Mouse (Mus musculus) thymus, adult 2 months (tissue): ENCODE results near the gene Nup133. TPM values are rescaled to one million over a fixed set of nuclear protein-coding genes. Genes with fewer than 3 reads are reported as not detected.

Experiments used
- DNase-seq: peaks from one replicate; pipeline ENCODE4 v3.0.0; 2021
- H3K27ac ChIP-seq: fragments of 200-500 bp; 2 replicates; pipeline ENCODE4 v1.5.1; 2012; ENCODE audit warnings: low read length, control low read depth; ENCODE audit not compliant: control insufficient read depth, insufficient read depth
- H3K27me3 ChIP-seq: fragments of 200-500 bp; 2 replicates; pipeline ENCODE4 v1.6.1; 2012; ENCODE audit warnings: mild to moderate bottlenecking, low read length, moderate library complexity, mixed read lengths; ENCODE audit not compliant: control insufficient read depth, insufficient read depth
- H3K36me3 ChIP-seq: fragments of 200-500 bp; 2 replicates; pipeline ENCODE4 v1.6.1; 2012; ENCODE audit warnings: mild to moderate bottlenecking, low read length, moderate library complexity; ENCODE audit not compliant: control insufficient read depth, insufficient read depth
- H3K4me1 ChIP-seq: fragments of 200-500 bp; replicated peaks from 2 replicates; pipeline ENCODE4 v1.6.1; 2012; ENCODE audit warnings: low read length; ENCODE audit not compliant: control insufficient read depth, insufficient read depth
- H3K4me3 ChIP-seq: fragments of 200-500 bp; 2 replicates; pipeline ENCODE4 v1.5.1; 2012; ENCODE audit warnings: mild to moderate bottlenecking, low read length, control low read depth, moderate library complexity; ENCODE audit not compliant: control insufficient read depth, insufficient read depth
- CTCF ChIP-seq: fragments of 200-500 bp; IDR thresholded peaks from 2 replicates; pipeline ENCODE4 v1.5.1; 2012; ENCODE audit warnings: mild to moderate bottlenecking, control low read depth, low read length, moderate library complexity, borderline replicate concordance; ENCODE audit not compliant: control insufficient read depth, poor library complexity, insufficient read depth; ENCODE audit errors: extremely low read depth
- POLR2A ChIP-seq: fragments of 200-500 bp; IDR thresholded peaks from 2 replicates; pipeline ENCODE4 v1.6.1; 2012; ENCODE audit warnings: mild to moderate bottlenecking, low read length, control low read depth, moderate library complexity; ENCODE audit not compliant: control insufficient read depth, poor library complexity, insufficient read depth; ENCODE audit errors: extremely low read depth
- WGBS: fragments of 180-500 bp; shearing (Covaris S2); methylation state at CpG from one replicate; pipeline ENCODE4 v1.1.7; 2018; 5-methylcytosine and 5-hydroxymethylcytosine counted together
- polyA plus RNA-seq: library from polyadenylated mRNA; depleted of rRNA; stranded (reverse); fragments of >200 nt; gene quantifications from 2 replicates; pipeline ENCODE4 v1.2.3, GENCODE M21; 2012

Gene Nup133
- polyA plus RNA-seq, 1 experiment = 15.9 TPM

DNA sequence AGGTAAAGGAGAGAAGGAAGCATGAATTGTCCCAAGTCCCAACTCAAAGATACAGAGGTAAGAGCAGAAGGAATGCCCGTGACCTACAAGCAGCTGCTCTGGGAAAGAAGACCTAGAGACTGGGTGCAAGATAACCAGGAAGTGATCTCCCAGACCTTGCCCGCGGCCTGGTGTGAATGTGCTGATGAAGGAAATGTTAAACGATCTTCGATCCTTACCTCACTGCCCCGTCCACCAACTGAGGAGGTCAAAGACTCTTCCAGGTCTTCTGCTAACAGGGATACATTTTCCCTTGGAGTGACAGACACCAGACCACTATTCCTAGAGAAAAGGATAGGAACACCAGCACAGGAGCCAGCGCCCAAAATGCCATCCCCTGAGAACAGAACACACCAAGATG, 20.0 kb downstream of the Nup133 start:
- no peaks in the 10 kb centered on the region for H3K4me1 ChIP-seq
- TF ChIP-seq POLR2A = no peak
- TF ChIP-seq CTCF = no peak
- WGBS = 95% methylated on average over 7 of the region's 7 CpGs
- H3K27me3 ChIP-seq = no peaks in the 10 kb centered on the region
- no peak overlapping the region for H3K27ac ChIP-seq
- H3K36me3 ChIP-seq = peaks cover 10% of the 10 kb centered on the region
- no peak overlapping the region for H3K4me3 ChIP-seq
- DNase-seq = no peak

DNA sequence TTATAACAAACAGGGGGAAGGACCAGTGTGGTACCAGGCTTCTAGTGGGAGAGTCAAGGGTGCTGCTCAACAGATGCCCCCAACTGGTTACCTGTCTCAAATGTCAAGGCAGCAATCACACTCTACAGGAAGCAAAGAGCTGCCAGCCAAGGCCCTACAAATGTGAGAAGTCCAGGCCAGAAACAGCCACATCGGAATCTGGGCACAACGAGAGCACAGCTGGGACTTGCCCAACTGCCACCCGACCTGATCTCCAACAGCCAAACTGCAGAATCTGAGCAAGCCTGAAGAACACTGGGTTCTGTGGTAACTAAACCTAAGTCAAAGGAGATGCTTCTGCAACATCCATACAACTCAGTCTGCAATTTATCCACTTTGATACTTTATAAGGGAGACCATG, 23.4 kb downstream of the Nup133 start:
- no peaks in the 10 kb centered on the region for H3K4me1 ChIP-seq
- no peaks in the 10 kb centered on the region for H3K27me3 ChIP-seq
- DNase-seq = no peak
- H3K36me3 ChIP-seq = peaks cover 16% of the 10 kb centered on the region
- no peak overlapping the region for H3K27ac ChIP-seq
- WGBS = 100% methylated on average over 3 of the region's 3 CpGs
- no peak for TF ChIP-seq CTCF
- H3K4me3 ChIP-seq = no peak overlapping the region

DNA sequence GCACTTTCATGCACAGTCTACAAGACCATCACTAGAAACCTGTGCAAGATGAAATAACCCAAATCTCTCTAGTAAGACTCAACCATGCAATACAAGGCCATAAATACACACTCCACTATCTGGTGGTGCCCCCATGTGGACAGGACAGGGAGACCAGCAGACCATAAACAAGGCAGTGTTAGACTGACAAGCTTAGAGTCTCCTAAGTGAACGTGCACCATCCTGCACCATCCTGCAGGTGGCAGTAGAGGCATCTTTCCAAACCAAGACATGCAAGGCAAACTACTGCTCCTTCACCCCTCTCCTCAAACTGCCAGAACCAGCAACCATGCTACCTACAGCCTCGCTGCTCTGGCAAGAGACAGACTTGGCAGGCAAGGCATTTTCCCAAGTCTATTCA, 24.3 kb downstream of the Nup133 start:
- 9% methylated on average over 2 of the region's 2 CpGs for WGBS
- H3K4me1 ChIP-seq = no peaks in the 10 kb centered on the region
- no peak overlapping the region for H3K4me3 ChIP-seq
- no peaks in the 10 kb centered on the region for H3K27me3 ChIP-seq
- TF ChIP-seq CTCF (peak; percentile 53; the same call in 1 of the 2 replicates), POLR2A (no peak)
- peaks cover 19% of the 10 kb centered on the region for H3K36me3 ChIP-seq
- H3K27ac ChIP-seq = no peak overlapping the region
- DNase-seq = peak; percentile 82

DNA sequence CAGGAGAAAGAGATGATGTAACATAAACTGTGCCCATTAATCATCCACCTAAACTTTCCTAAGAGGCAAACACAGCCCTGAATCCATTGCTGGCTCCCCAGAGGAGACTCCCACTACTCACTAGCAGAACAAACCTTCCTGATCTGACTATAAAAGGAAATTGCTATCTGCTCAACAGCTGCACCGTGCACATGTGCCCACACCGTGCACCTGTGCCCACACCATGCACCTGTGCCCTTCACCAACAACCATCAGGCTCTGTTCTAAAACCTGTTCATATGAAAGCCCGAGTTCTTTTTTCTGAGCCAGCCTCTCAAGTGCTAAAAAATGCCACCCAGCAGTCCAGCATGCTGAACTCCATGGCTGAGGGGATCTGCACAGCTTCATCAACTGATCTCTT, 34.4 kb downstream of the Nup133 start:
- no peaks in the 10 kb centered on the region for H3K27me3 ChIP-seq
- no peaks in the 10 kb centered on the region for H3K4me1 ChIP-seq
- H3K4me3 ChIP-seq = no peak overlapping the region
- TF ChIP-seq CTCF (no peak), POLR2A (no peak)
- no peak overlapping the region for H3K27ac ChIP-seq
- H3K36me3 ChIP-seq = peaks cover 43% of the 10 kb centered on the region
- no peak for DNase-seq
- 86% methylated on average over 3 of the region's 3 CpGs for WGBS

DNA sequence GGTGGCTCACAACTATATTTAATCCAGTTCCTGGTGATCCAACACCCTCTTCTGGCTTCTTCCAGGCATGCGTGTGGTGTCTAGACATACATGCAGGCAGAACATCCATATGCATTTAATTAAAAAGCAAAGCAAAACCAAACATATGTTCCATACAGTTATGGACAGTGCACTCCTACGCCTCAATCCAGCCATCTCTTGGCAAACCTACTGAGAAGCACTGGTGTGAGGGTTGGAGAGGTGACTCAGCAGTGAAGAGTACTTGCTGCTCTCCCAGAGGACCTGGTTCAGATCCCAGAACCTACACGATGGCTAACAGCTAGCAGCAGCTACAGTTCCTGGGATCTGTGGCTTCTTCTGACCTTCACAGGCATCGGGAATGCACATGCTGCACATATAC, 36.8 kb downstream of the Nup133 start:
- no peak for TF ChIP-seq POLR2A
- TF ChIP-seq CTCF = no peak
- no peak overlapping the region for H3K4me3 ChIP-seq
- no peaks in the 10 kb centered on the region for H3K27me3 ChIP-seq
- DNase-seq = no peak
- H3K36me3 ChIP-seq = peaks cover 43% of the 10 kb centered on the region
- no peak overlapping the region for H3K27ac ChIP-seq
- WGBS = 96% methylated on average over 4 of the region's 4 CpGs
- H3K4me1 ChIP-seq = no peaks in the 10 kb centered on the region

DNA sequence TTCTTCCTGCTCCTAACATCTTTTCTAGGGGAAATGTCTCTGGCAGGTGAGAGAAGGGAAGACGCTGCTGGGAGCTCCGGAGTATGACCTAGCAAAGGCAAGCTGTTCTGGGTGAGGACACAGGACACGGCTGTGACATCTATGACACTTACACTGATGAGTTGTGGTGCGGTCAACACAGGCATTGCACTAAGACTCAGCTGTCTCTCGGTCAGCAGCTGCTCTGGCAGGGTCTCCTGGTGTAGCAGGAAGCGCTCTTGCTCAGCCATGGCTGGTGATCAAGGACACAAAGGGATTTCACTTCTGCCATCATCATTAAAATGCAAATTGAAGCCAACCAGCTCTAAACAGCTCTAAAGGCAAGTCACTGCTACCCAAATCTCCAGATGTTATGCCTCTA, 41.5 kb downstream of the Nup133 start:
- no peaks in the 10 kb centered on the region for H3K27me3 ChIP-seq
- no peaks in the 10 kb centered on the region for H3K4me1 ChIP-seq
- DNase-seq = no peak
- no peak overlapping the region for H3K27ac ChIP-seq
- H3K36me3 ChIP-seq = peaks cover 50% of the 10 kb centered on the region
- TF ChIP-seq POLR2A (no peak), CTCF (no peak)
- WGBS = 96% methylated on average over 6 of the region's 6 CpGs
- H3K4me3 ChIP-seq = no peak overlapping the region

DNA sequence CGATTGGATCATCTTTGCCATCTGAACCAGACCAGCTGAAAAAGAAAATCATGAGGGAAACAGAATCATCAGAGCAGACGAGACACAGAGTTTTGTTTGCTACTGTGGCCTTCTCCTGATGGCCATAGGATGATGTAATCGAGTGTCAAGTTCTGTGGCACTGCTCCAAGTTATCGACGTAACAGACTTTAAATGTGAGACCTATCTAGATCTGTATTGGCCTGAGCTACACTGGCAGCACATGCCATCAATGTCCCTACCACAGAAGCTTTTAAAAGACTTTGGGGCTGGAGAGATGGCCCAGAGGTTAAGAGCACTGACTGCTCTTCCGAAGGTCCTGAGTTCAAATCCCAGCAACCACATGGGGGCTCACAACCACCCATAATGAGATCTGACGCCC, 46.4 kb downstream of the Nup133 start:
- WGBS = 94% methylated on average over 7 of the region's 7 CpGs

More for the DNA sequence above, 46.4 kb downstream of the Nup133 start:
- Histone ChIP-seq H3K36me3 (peaks cover 33% of the 10 kb centered on the region), H3K27ac (no peak overlapping the region), H3K4me1 (no peaks in the 10 kb centered on the region), H3K4me3 (no peak overlapping the region), H3K27me3 (no peaks in the 10 kb centered on the region)
- TF ChIP-seq POLR2A (no peak), CTCF (no peak)
- no peak for DNase-seq
